Mouse (Mus musculus): ENCODE results near the gene Acaca. TPM values are rescaled to one million over a fixed set of nuclear protein-coding genes. Genes with fewer than 3 reads are reported as not detected.

Gene Acaca
- polyA plus RNA-seq, 1 experiment from 2014 or later = 38.6 TPM

- no peak overlapping the region for H3K9ac ChIP-seq
- no peaks in the 10 kb centered on the region for H3K27me3 ChIP-seq
- no peak overlapping the region for H3K4me2 ChIP-seq
- peak; percentile 49; the same call in 1 of the 2 replicates for ATAC-seq (ENCODE audit: low FRiP score)
- peaks cover 13% of the 10 kb centered on the region for H3K4me1 ChIP-seq
- no peak overlapping the region for H3K4me3 ChIP-seq (replicated peaks)
- H3K36me3 ChIP-seq (replicated peaks) = 0 out of 2 replicates have a peak, but pooled peaks cover 3% of the 10 kb centered on the region
- 0 out of 2 replicates have a peak overlapping the region, but pooled peaks have one; percentile 3 for H3K27ac ChIP-seq
- 63% methylated on average over 13 of the region's 13 CpGs for WGBS
- H3K9me3 ChIP-seq = no peaks in the 10 kb centered on the region
Observed at GRCm38 (mm10) chr11:84425736-84426632, 296.5 kb downstream of the Acaca start.

GRCm38 (mm10) chr11:84426633-84426998 is 297.1 kb downstream of the Acaca start:
- 87% methylated on average over 5 of the region's 5 CpGs for WGBS
- H3K27ac ChIP-seq = no peak overlapping the region
- H3K36me3 ChIP-seq (replicated peaks) = 0 out of 2 replicates have a peak, but pooled peaks cover 3% of the 10 kb centered on the region
- H3K9ac ChIP-seq = no peak overlapping the region
- ATAC-seq (ENCODE audit: low FRiP score) = no peak
- H3K4me1 ChIP-seq = peaks cover 17% of the 10 kb centered on the region
- H3K27me3 ChIP-seq = no peaks in the 10 kb centered on the region
- H3K4me2 ChIP-seq = no peak overlapping the region
- H3K4me3 ChIP-seq (replicated peaks) = no peak overlapping the region
- H3K9me3 ChIP-seq = no peaks in the 10 kb centered on the region

- Histone ChIP-seq H3K4me1 (peaks cover 19% of the 10 kb centered on the region), H3K9ac (no peak overlapping the region), H3K27ac (no peak overlapping the region), H3K9me3 (no peaks in the 10 kb centered on the region), H3K36me3 (replicated peaks) (0 out of 2 replicates have a peak, but pooled peaks cover 3% of the 10 kb centered on the region), H3K27me3 (no peaks in the 10 kb centered on the region), H3K4me2 (no peak overlapping the region), H3K4me3 (replicated peaks) (no peak overlapping the region)
- peak; percentile 83 for ATAC-seq (ENCODE audit: low FRiP score)
- WGBS = 54% methylated on average over 1 of the region's 1 CpGs
Observed at GRCm38 (mm10) chr11:84429581-84429980, 300.1 kb downstream of the Acaca start.

- no peaks in the 10 kb centered on the region for H3K9me3 ChIP-seq
- no peak overlapping the region for H3K9ac ChIP-seq
- ATAC-seq (ENCODE audit: low FRiP score) = no peak
- no peak overlapping the region for H3K4me2 ChIP-seq
- peaks cover 16% of the 10 kb centered on the region for H3K4me1 ChIP-seq
- 88% methylated on average over 4 of the region's 4 CpGs for WGBS
- H3K4me3 ChIP-seq (replicated peaks) = no peak overlapping the region
- no peak overlapping the region for H3K27ac ChIP-seq
- no peaks in the 10 kb centered on the region for H3K27me3 ChIP-seq
- 0 out of 2 replicates have a peak, but pooled peaks cover 3% of the 10 kb centered on the region for H3K36me3 ChIP-seq (replicated peaks)
Observed at GRCm38 (mm10) chr11:84430336-84430735, 300.9 kb downstream of the Acaca start.

- no peaks in the 10 kb centered on the region for H3K36me3 ChIP-seq (replicated peaks)
- no peaks in the 10 kb centered on the region for H3K27me3 ChIP-seq
- H3K4me2 ChIP-seq = no peak overlapping the region
- no peak for ATAC-seq (ENCODE audit: low FRiP score)
- H3K9ac ChIP-seq = no peak overlapping the region
- H3K27ac ChIP-seq = no peak overlapping the region
- H3K4me1 ChIP-seq = peaks cover 7% of the 10 kb centered on the region
- no peak overlapping the region for H3K4me3 ChIP-seq (replicated peaks)
- H3K9me3 ChIP-seq = no peaks in the 10 kb centered on the region
- 65% methylated on average over 6 of the region's 6 CpGs for WGBS
Observed at GRCm38 (mm10) chr11:84434879-84435278, 305.4 kb downstream of the Acaca start.

- ATAC-seq (ENCODE audit: low FRiP score) = no peak
- no peaks in the 10 kb centered on the region for H3K27me3 ChIP-seq
Observed at GRCm38 (mm10) chr11:84440402-84440801, 310.9 kb downstream of the Acaca start.

GRCm38 (mm10) chr11:84442554-84443331 is 313.3 kb downstream of the Acaca start:
- no peak for ATAC-seq (ENCODE audit: low FRiP score)
- no peaks in the 10 kb centered on the region for H3K4me1 ChIP-seq
- no peak overlapping the region for H3K27ac ChIP-seq
- no peak overlapping the region for H3K4me3 ChIP-seq (replicated peaks)
- no peak overlapping the region for H3K9ac ChIP-seq
- H3K36me3 ChIP-seq (replicated peaks) = peaks cover 12% of the 10 kb centered on the region
- H3K4me2 ChIP-seq = no peak overlapping the region
- H3K9me3 ChIP-seq = no peaks in the 10 kb centered on the region
- no peaks in the 10 kb centered on the region for H3K27me3 ChIP-seq
- WGBS = 86% methylated on average over 4 of the region's 4 CpGs

More at GRCm38 (mm10) chr11:84440402-84440801, 310.9 kb downstream of the Acaca start:
- Histone ChIP-seq H3K4me2 (no peak overlapping the region), H3K9ac (no peak overlapping the region), H3K27ac (no peak overlapping the region), H3K9me3 (no peaks in the 10 kb centered on the region), H3K4me3 (replicated peaks) (no peak overlapping the region), H3K36me3 (replicated peaks) (peaks cover 12% of the 10 kb centered on the region), H3K4me1 (no peaks in the 10 kb centered on the region; the same call in 1 of the 2 replicates)
- WGBS = 97% methylated on average over 3 of the region's 3 CpGs

Other genes with a start within 250 kb of the Acaca start
- 43.3 and 44.2 TPM in 2 replicates for gene Ddx52, start 187.6 kb upstream of the Acaca start, polyA plus RNA-seq (2016; fragmentation: Nextera tagmentation; extraction: Ambion mirVana)
- gene Synrg, start 165.2 kb upstream of the Acaca start, polyA plus RNA-seq (2016; fragmentation: Nextera tagmentation; extraction: Ambion mirVana) = 30.6 and 31.5 TPM in 2 replicates
- 19.9 and 20.6 TPM in 2 replicates for gene Dusp14, start 60.4 kb upstream of the Acaca start, polyA plus RNA-seq (2016; fragmentation: Nextera tagmentation; extraction: Ambion mirVana)
- gene Tada2a, start 72 bp upstream of the Acaca start, polyA plus RNA-seq (2016; fragmentation: Nextera tagmentation; extraction: Ambion mirVana) = 36.9 and 37.4 TPM in 2 replicates
- gene Gm11437, start 37.8 kb downstream of the Acaca start, polyA plus RNA-seq (2016; fragmentation: Nextera tagmentation; extraction: Ambion mirVana) = not detected in 2 replicates